Mouse (Mus musculus) frontal cortex, postnatal 36 days (tissue): ENCODE results near the gene Xrcc4.

Experiments
- DNase-seq, 2 experiments: peaks; one replicate each; pipeline ENCODE4 v3.0.0; 2022; ENCODE audit warnings: low spot score in 2 of 2

The Xrcc4 gene

DNA sequence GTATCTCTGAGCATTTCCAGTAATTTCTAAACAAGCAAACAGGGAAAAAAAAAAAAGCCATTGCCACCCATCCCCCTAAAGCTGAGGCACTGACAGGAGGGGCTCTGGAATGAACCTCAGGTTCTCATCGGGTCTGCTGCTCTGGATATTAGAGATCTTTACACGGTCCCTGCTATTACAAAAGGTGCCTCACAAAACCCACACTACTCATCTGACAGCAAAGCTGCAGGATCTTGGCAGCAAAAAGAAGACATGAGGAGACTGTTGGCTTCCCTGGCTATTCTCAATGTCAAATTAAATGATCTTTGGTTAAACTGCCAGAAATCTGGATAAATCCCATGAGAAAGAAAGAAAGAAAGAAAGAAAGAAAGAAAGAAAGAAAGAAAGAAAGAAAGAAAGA, 145.1 kb downstream of the Xrcc4 start:
- DNase-seq: no peak

- no peak for DNase-seq
Measured at GRCm38 (mm10) chr13:89929477-89929876, 159.9 kb downstream of the Xrcc4 start.

GRCm38 (mm10) chr13:89918814-89919481, 170.5 kb downstream of the Xrcc4 start:
- DNase-seq: no peak

DNA sequence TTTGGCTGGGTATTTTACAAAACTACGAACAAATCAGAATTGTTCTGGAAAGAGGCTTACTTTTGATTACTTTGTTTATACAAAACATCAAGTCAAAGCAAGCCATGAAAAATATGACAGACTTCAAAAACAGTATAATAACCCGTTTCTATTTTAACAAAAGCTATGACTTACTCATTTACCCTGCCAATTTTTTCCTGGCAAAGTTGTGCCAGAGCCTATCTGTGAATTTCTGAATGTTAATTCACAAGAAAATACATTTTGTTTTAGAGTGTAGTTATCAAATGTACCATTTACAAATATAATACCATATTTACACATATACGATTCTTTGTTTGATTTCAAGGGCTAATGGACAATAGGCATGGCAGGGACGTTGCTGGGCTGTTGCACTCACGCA, 175.1 kb downstream of the Xrcc4 start:
- DNase-seq: no peak

GRCm38 (mm10) chr13:89913891-89914290, 175.5 kb downstream of the Xrcc4 start:
- DNase-seq: no peak

DNA sequence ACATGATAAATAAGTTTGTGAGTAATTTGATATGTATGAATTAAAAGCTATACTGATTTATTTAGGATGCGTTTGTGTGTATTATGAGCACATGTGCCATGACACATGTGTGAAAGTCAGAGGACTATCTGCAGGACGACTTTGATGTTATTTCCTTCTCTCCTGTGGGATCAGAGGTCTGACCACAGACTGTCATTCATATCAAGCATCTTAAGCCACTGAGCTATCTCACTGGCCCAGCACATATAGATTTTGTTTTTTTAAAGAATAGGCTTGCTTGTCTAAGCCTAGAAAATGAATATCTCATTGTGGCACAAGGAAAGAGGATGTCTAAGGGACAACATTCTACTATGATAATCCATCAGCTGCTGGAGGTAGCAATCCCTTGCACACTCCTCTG, 183.3 kb downstream of the Xrcc4 start:
- no peak for DNase-seq

GRCm38 (mm10) chr13:89899066-89899465, 190.3 kb downstream of the Xrcc4 start:
- no peak for DNase-seq

DNA sequence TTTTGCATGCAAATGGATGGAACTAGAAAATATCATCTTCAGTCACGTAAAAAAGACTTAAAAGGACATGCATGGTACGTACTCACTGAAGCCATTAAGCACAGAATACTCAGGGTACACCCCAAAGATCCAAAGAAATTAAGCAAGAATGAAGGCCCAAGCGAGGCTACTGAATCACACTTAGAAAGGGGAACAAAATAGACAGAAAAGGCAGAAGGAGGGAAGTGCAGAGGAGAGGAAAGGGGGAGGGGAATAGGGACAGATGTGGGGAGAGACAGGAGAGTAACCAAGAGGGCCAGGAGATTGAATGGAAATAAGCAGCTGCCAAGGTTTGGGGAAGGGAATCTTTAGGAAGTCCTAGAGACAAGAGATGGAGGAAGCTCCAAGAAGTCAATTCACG, 197.3 kb downstream of the Xrcc4 start:
- no peak for DNase-seq

DNA sequence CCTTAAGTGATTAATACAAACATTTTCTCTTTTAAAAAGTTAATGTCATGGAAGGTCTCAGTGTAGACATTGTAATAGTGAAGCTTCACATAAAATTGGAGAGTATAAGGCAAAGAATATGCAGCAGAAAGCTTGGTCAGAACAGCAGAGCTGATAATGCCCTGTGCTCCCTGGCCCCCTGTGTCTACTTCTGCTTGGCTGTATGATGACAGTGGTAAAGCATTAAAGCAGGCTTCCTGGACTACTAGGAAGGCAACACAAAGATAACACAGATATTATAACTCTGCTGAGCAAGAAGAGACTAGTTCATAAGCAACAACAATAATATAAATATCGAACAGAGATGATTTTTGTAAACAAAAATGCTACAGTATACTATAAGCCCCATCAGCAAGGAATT, 199.2 kb downstream of the Xrcc4 start:
- no peak for DNase-seq

GRCm38 (mm10) chr13:89889074-89889473, 200.3 kb downstream of the Xrcc4 start:
- DNase-seq: no peak

GRCm38 (mm10) chr13:89883523-89883922, 205.9 kb downstream of the Xrcc4 start:
- no peak for DNase-seq

DNA sequence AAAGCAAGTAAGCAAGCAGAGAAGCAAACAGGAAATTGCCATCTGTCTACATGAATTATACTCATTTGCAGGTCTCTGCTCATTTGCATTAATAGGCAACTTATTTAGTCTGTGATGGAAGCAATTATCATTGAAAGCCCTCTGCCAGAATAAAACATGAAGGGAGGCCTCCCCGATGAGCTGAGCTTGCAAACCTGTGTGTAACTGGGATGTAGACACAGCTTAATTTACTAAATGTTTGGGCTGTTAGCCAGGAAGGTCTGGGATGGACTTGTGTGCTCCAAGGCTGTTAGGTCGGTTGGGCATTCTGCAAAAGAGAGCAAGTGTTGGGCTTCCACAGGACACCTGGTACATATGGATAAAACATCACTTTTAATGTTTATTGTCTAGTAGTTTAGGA, 208.1 kb downstream of the Xrcc4 start:
- DNase-seq: peak in 1 of 2 experiments; percentile 10

GRCm38 (mm10) chr13:89878832-89879468, 210.5 kb downstream of the Xrcc4 start:
- DNase-seq: peak; percentile 43 to 62

DNA sequence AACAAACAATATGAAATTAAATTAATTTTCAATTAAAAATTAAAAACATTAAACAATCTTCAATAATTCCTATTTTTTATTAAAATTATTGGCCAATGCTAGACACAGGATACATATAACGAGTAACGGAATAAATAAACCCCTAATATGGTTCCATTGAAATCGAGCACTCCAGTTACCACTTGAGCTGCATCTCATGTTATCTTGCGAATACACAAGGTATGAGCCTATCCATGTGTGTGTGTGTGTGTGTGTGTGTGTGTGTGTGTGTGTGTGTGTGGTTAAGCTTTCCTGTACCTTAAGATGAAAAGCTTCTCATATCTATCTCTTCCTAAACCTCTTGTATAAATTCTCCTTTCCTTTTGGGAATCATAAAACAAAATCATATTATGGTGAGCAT, 213.9 kb downstream of the Xrcc4 start:
- DNase-seq: no peak

GRCm38 (mm10) chr13:89872725-89873124, 216.7 kb downstream of the Xrcc4 start:
- DNase-seq: no peak

- no peak for DNase-seq
Measured at GRCm38 (mm10) chr13:89854139-89854538, 235.3 kb downstream of the Xrcc4 start.

- no peak for DNase-seq
Measured at GRCm38 (mm10) chr13:89850746-89851145, 238.7 kb downstream of the Xrcc4 start.

DNA sequence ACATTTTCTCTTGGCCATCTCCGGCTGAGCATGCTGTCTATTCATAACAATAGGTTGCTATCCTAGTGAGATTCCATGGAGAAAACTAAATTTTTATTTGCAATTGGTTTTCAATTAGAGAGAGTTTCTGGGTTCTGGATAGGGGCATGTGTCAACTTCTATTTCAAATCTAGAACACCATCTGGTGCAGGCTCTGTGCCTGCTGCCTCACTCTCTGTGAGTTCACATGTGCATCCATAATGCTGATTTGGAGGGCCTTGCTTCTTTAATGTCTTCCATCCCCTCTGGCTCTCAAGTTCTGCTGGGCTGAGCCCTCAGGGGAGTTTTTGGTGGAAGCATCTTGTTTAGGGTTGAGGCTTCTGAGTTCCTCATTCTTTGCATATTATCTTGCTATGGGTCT, 239.5 kb downstream of the Xrcc4 start:
- DNase-seq: peak; percentile 1 to 45

DNA sequence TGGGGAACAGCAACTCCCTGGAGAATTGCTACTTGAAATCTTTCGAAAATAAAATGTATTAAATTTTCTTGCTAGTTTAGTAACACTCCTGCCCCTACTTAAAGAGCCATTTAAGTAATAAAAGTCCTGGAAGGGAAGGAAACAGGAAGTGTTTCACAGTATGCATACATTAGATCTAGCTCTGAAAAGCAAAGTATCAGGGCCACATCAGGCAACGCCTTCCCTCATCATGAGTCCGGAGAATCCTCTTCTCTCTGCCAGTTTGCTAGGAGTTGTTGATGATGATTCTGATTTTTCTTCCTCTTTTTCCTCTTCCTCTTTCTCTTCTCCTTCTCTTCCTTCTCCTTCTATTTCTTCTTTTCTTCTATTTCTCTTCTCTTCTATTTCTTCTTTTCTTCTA, 250.8 kb downstream of the Xrcc4 start:
- DNase-seq: no peak

DNA sequence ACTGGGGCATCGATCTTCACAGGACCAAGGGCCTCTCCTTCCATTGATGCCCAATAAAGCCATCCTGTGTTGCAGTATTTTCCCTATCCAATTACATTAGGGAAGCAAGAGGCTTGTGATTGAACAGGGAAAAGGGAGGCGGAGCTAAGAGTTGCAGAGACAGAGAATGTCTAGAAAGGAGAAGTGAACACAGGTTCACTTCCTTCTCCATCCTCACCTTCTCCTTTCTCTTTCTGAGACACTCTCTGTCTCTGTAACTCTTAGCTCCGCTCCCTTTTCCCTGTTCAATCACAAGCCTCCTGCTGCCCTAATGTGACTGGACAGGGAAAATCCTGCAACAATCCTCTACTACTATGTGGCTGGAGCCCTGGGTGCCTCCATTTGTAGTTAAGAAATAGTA, 254.9 kb downstream of the Xrcc4 start:
- DNase-seq: no peak

DNA sequence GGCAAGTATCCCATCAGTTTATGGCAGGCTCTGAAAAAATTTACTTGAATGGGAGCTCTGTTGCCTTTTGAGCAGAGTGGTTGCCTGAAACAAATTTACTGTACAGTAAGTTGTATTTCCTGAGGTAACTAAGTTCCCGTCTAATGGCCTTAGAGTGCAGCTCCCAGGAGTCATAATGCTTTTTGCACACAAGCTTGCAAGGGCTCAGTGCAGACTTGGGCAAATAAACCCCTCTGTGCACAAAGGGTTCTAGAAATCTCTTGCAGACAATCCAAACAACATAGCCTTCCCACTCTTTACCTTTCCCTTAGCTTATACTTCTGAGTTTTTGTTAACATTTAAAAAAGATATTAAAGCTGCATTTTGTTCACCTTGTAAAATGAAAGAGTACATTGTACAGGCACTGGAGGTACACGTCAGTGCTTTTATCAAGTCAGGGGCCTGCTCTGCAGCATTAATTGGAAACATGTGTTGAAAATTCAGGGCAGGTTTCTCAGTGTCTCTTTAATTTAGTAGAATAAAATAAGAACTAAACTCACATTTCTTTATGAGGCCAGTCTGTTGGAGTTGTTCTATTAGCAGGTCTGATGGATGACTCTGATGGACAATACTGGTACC, 256.2 kb downstream of the Xrcc4 start:
- no peak for DNase-seq

DNA sequence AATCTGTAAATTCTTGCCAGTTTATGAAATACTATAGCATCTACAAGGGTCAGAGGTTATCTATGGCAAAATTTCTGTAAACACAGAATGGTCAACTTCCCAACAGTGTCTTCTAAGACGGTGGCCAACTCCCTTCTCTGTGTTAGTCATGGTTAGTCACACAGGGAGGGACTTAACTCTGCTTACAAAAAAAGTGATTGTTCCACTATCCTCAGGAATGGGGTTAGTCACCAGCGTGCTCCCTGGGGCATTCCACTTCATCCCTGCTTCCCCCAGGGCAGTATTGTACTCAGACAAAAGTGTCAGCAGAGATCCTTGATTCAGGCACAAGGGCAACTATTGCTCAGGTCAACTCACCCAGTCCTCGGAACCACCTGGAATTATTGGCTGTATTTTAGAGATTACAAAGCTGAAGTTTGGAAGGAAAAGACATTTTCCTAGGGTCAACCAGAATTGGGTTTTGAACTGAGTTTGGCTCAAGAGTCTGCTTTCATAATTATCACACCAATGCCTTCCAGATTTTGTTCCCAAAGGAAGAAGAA, 260.9 kb downstream of the Xrcc4 start:
- no peak for DNase-seq

- DNase-seq: no peak
Measured at GRCm38 (mm10) chr13:89827838-89828237, 261.6 kb downstream of the Xrcc4 start.
